Mouse (Mus musculus) hematopoietic stem cell, adult 5-6 weeks (primary cell): Measurements from ENCODE around the gene Ap1g2. TPM values are rescaled to one million over a fixed set of nuclear protein-coding genes. Genes with fewer than 3 reads are reported as not detected.

Experiments
- ATAC-seq, 2 experiments: fragments of 125-278 bp in 1 of 2; replicated peaks in 1 of 2; 2 replicates each; pipeline ENCODE4 v1.8.0; 2016 to 2017; ENCODE audit warnings: inconsistent platforms in 2 of 2, mild to moderate bottlenecking in 2 of 2, moderate number of reproducible peaks in 2 of 2, low read depth in 1 of 2, moderate TSS enrichment in 1 of 2; ENCODE audit not compliant: low FRiP score in 2 of 2, poor library complexity in 2 of 2, severe bottlenecking in 2 of 2, insufficient read depth in 1 of 2, low TSS enrichment in 1 of 2
- total RNA-seq: library from RNA; stranded (forward); fragments of 172-1452, 232-1000 nt; gene quantifications from 2 replicates; pipeline ENCODE4 v1.2.3, GENCODE M21; 2017

Ap1g2 gene
- total RNA-seq, 1 experiment from 2014 or later: 17.2 TPM

DNA sequence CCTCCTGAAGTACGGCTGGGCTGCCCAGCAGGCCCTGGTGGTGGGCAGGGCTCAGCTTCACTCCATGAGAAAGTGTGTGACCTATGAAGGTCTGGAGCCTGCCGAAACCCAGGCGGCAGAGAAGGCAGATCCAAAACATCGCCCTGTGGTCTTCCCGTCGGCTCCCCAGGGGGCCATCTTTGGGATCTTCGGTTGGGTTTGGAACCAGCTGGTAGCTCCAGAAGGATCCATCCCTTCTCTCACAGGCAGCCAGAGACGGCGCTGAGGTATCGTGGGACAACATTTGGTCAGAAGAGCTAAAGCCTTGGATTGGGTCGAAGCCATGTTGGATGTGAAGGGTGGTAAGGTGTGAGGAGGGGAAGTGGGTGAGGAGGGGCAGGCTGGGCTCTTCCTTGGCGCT is 32.0 kb downstream of the Ap1g2 start:
- no peak for ATAC-seq

DNA sequence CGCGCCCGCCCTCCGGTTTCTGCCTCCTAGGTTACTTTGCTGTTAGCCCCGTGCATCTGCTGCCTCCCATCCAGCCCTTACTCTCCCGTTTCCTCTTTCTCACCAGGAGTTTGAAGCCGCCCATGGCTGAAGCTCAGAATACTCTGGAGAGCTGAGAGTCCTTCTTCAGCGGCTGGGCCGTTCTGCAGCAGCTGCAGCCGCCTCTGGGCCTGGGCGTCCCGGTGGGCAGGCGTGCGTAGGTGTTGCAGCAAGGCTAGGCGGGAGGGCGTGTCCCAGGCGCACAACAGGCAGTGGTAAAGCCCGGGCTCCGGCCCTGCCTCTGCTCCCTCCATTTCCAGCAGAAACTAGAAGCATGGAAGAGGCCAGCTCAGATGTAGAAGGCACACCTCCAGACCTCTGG is 34.6 kb downstream of the Ap1g2 start:
- ATAC-seq: no peak

DNA sequence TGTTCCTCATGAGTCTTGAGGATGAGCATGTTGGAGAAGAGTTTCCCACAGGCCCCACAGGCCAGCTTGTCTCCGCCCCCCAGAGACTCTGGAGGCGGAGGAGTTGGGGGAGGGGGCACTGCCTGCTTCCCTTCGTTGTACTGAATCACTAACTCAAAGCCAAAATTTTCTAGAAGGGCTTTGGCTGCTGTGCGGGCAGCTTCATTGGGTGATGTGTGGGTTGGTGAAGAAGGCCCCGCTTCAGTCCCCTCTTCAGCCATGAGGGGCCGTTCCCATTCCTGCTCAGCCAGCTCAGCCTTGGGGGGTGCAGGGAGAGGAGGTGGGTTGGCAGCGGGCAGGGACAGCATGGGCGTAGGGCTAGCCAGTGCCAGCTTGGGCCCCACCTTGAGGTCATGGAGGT is 40.4 kb downstream of the Ap1g2 start:
- ATAC-seq: no peak

DNA sequence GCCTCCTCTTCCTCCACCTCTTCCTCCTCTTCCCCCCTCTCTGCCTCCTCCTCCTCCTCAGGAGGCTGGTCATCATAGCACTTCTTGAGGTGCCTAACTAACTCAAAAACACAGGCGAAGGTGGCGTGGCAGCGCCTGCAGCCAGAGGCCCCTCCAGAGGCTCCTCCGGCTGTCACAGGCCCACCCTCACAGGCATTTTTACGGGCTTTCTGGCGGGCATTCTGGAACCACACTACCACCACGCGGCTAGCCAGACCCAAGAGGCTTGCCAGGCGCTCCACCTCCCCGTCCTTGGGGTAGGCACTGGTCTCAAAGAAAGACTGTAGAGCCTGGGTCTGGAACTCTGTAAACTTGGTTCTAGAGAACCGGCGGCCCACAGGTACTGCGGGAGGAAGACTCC is 41.0 kb downstream of the Ap1g2 start:
- ATAC-seq: no peak

DNA sequence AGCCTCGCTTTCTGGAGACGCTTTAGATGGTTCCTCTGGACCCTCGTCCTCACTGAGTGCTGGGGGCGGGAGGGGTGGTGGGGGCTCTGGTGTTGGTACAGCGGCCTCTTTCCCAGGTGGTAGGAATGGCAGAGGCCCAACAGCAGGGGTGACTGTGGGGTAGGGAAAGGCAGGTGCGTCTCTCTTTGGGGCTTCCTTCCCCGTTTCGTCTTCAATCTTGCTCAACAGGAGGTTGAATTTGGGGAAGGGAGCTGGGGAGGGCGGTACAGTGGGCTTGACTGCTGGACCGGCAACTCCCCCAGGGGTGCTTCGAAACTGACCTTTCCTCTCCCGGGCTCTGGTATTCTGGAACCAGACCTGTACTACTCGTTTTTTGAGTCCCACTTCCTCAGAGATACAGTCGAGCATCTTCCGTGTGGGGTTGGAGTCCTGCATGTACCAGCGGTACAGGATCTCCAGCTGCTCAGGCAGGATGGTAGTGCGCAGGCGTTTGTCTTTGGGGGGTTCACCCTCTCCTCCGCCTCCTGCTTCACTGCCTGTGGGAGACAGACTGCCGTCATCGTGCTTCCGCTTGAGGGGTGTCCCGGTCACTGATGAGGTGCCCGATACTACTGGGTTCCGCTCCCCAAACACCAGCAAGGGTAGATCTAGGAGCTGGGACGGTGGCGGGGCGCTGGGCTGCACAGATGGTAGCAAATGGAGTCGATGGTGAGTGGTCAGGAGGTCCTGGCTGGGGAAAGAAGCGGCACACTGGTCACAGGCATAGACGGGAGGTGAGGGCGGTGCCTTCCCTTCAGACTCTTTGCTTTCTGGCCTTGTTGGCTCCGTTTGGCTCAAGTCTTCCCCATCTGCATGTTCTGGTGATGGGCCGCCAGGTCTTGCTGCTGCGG is 41.7 kb downstream of the Ap1g2 start:
- no peak for ATAC-seq

DNA sequence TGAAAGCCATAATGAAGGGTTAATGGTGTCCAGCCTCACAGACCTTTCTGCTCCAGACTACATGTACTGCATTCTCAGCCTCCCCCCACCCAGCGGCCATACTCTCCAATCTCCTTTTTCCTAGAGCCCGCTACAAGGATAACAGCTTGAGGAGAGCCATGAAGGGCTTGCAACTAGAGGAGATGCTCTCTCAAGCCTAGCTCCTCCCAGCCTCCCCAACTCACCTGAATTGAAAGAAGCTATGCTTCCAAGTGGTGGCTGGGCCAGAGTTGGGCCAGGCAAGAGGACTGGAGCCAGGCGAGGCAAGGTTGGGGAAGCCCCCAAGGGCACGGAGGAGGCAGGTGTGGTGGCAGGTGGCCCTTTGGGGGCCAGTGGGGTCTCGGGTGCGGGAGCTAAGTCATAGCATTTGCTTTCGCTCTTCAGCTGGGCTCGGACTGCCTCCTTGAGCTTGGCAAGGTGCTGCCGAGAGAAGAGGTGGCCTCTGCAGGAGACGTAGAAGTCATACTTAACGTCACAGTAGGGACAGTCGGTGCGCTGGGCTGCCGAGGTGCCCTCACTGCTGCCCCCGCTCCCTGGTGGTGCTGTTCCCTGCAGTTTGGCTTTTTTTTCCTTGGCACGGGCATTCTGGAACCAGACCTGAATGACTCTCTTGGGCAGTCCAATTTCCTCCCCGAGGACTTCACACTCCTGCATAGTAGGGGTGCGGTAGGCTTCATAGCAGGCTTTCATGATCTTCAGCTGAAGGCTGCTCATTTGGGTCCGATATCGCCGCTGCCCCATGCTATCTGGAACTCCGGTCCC is 42.6 kb downstream of the Ap1g2 start:
- ATAC-seq: no peak

DNA sequence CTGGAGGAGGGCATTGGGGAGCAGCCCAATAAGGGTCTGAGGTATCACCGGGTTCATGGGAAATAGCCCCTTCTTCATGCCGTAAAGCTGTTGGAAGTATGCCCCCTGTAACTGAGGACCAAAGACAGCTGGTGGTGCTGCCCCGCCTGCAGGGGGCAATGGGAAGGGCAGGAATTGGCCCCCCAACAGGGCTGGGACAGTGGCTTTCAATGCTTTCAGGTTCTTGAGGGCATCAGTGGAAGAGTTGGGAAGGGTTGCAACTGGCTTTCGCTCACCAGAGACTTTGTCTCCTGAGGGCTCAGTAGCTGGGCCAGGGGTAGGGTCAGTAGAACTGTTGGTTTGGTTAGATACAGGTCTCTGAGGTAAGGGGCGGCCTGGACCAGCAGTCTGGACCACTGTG is 43.3 kb downstream of the Ap1g2 start:
- 0 out of 4 replicates have a peak, but pooled peaks of 1 of the 2 experiments have one; percentile 2 for ATAC-seq

DNA sequence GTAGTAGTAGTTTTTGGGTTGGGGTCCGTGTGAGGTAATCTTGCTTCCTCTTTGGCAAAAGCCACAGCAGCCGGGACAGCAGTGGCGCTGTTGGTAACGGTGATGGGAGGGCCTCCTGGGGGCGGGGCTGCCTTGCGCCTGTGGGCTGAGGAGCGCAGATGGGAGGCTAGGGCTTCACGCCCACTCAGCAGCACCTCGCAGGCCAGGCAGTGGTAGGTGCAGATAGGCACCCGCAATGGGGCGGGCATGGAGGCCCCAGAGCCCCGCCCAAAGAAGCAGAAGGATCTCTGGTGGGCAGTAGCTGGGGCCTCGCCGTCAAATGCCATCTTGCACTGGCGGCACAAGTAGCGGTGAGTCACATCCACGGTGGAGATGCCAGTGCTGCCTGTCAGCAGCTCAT is 43.8 kb downstream of the Ap1g2 start:
- ATAC-seq: peak; percentile 74 to 90

DNA sequence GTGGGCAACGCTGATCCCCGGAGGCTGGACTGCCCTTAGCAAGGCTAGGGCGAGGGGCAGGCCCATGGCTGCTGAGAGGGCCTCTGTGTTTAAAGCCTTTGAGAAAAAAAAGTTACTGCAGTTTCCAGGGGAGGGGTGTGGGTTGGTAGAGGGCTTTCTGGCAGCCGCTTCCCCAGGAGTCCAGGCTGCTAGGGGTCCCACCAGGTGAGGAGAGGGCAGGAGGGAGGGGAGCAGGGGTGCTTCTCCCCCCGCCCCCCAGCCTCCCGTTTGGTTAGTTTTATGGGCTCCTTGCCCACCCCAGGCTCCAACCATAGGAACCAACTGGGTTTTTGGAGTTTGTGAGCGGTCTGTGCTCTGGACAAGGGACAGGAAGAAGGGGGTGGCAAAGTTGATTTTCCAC is 44.5 kb downstream of the Ap1g2 start:
- no peak for ATAC-seq

DNA sequence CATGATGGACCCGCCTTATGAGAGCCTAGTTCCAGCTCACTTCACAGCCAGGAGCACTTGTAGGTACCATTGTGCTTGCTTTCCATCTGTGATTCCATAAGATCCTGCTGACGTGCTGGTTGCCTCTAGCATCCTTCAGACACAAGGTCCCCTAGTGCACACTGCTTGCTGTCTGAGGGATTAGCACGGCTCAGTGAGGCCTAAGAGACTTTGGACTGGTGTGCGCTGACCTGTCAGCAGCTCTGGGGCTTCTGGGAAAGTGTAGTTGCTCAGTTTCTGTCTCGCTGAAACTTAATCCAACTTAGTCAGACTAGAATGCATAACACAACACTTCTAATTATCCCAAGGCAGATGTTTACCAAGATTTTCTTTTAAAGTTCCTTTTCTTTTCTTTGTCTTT is 46.5 kb downstream of the Ap1g2 start:
- no peak for ATAC-seq

DNA sequence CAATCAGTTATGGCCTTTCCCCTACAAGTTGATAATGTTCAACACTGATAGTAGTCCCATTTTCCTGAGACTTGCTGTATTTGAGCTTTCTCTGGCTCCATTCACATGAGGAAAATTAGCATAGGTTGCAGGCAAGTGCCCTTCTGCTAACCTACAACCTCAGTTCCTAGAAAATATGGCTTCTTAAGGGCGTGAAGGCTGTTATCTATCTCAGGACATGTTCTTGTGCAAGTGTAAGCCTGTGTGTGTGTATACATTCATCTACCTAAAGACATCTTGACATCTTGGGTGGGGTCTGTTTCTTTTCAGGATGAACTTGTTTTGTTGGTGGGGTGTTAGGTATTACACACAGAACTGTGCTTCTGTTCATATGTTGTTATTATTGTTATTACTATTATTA is 47.4 kb downstream of the Ap1g2 start:
- ATAC-seq: no peak

DNA sequence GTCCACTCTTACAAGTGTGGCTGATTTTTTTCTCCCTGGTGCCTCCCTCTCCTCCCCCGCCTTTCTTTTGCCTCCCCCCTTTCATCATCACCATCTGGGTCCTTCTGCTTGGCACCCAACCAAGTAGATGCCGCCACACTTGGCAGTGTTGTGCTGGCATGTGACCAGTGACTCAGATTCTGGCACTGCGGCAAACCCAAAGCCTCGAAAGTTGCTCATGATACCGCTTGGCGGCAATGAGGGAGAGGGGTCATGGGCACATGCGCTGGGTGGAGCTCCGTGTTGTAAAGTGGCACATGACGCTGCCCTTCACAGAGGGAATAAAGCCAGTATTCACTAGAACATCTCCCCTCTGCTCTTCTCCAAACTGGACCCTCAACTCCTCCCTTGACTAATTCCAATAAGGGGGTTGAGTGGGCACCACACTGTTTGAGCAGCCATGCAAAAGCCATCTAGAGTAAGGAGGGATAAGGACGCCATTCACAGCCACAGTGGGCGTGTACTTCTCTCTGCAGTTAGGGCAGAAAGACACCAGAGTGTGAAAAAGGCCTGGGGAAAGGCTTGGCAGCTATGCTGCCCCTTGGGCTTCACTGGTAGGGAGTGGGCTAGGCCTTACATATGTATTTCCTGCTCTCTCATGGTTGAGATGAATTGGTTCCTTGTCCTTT is 51.1 kb downstream of the Ap1g2 start:
- peak; percentile 92 to 93 for ATAC-seq

DNA sequence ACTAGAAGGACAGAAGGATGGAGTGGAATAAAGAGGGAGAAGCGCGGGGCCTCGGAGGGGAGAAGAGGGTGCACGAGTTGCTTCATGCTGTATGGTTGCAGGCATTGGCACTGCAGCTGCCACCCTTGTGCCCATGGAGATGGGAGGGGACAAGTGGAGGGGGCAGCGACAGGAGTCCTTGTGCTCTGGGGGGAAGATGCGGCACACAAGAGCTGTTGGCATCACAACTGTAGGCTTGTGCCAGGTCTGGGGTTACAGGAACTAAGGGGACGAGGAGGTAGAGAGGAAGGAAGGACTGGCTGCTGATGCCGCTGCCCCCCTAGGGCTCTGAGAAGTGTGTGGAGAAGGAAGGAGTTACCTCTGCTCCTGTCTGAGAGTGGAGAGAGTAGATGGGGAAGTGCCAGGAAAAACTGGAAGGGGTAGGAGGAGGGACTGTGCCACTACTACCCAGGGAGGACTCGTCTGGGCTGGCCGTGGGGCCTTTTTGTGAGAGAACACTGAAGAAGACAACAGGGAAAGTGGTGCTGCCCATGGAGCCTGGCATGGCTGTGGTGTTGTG is 52.1 kb downstream of the Ap1g2 start:
- ATAC-seq: peak; percentile 55

DNA sequence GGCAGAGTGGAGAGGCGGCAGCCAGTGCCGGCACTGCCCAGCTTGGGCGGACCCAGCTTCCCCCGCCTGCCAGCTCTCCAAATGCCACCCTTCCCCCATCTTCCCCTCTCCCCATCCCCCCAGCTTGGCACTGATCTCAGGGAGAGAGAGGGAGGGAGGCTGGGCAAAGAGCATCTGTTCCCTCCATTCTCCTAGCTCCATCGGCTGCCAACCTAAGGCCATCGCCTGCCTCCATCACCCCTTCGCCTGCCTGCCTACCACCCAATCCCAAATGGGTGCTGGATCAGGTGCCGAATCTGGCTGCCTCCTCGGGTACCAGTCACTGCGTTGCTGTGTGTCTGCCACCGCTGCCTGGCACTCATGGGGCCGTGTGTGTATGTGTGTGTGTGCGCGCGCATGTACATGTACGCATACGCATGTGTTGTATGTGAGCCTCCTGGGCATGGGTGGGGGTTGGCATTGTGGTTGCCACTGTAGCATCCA is 52.6 kb downstream of the Ap1g2 start:
- ATAC-seq: 0 out of 4 replicates have a peak, but pooled peaks of 1 of the 2 experiments have one; percentile 4

DNA sequence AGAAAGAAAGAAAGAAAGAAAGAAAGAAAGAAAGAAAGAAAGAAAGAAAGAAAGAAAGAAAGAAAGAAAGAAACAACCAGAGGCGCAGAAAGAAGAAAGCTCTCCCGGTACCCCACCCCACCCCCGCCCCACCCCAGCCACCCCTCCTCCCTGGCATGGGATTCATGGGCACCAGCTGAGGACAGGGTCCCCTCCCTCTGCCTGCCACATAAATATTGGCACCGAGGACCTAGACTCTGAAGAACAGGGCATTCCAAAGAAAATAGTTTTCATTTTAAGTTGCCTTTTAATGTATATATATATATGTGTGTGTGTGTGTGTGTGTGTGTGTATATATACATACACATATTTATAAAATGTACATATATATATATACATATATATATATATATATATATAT is 53.3 kb downstream of the Ap1g2 start:
- no peak for ATAC-seq

DNA sequence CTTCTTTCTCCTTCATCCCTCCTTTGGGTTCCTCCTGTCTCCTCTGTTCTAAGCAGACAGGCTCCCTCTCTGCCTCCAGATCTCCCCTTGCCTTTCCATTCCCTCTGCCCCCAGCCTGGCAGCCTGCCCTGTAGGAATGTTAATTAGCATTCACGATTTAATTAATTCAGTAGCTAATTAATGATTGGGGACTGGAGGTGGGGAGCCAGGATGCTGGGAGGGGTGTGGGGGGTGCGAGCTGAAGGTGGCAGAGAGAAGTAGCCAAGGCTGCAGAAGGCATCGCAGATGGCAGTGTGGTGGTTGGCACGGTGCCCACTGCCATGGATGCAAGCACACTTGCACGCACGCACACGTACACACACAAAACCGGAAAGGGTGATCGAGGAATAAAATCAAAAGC is 53.9 kb downstream of the Ap1g2 start:
- ATAC-seq: no peak
